Mouse (Mus musculus) forebrain, embryonic 15.5 days (tissue): Measurements from ENCODE around the gene Hmg20a. TPM values are rescaled to one million over a fixed set of nuclear protein-coding genes. Genes with fewer than 3 reads are reported as not detected.

Experiments
- ATAC-seq: fragments of 200-750 bp; cut with Nextera tagmentation; replicated peaks from 2 replicates; pipeline ENCODE4 v1.8.0; 2017; ENCODE audit warnings: mild to moderate bottlenecking, moderate TSS enrichment, moderate library complexity
- H3K27ac ChIP-seq: fragments of 300-500 bp; sonication (generic); replicated peaks from 2 replicates; pipeline ENCODE4 v1.5.1; 2015; ENCODE audit warnings: mild to moderate bottlenecking, inconsistent platforms
- H3K27me3 ChIP-seq: fragments of 300-500 bp; sonication (generic); 2 replicates; pipeline ENCODE4 v1.6.1; 2015; ENCODE audit warnings: inconsistent platforms
- H3K36me3 ChIP-seq: fragments of 300-500 bp; sonication (generic); 2 replicates; pipeline ENCODE4 v1.6.1; 2015; ENCODE audit warnings: mild to moderate bottlenecking, inconsistent platforms
- H3K4me1 ChIP-seq: fragments of 300-500 bp; sonication (generic); 2 replicates; pipeline ENCODE4 v1.6.1; 2015; ENCODE audit warnings: inconsistent platforms
- H3K4me2 ChIP-seq: fragments of 300-500 bp; sonication (generic); replicated peaks from 2 replicates; pipeline ENCODE4 v1.6.1; 2015; ENCODE audit warnings: mild to moderate bottlenecking, inconsistent platforms
- H3K4me3 ChIP-seq: fragments of 300-500 bp; sonication (generic); 2 replicates; pipeline ENCODE4 v1.5.1; 2015; ENCODE audit warnings: mild to moderate bottlenecking, inconsistent platforms
- H3K9ac ChIP-seq: fragments of 300-500 bp; sonication (generic); replicated peaks from 2 replicates; pipeline ENCODE4 v1.6.1; 2015; ENCODE audit warnings: mild to moderate bottlenecking, inconsistent platforms
- H3K9me3 ChIP-seq: fragments of 300-500 bp; sonication (generic); 2 replicates; pipeline ENCODE4 v1.6.1; 2016; ENCODE audit warnings: inconsistent platforms
- WGBS: fragments of 180-500 bp; shearing (Covaris S2); methylation state at CpG from one replicate; pipeline ENCODE4 v1.1.7; 2015; ENCODE audit warnings: mixed read lengths; 5-methylcytosine and 5-hydroxymethylcytosine counted together
- polyA plus RNA-seq: library from polyadenylated mRNA; unstranded; fragments of >200 nt; fragmentation: Nextera tagmentation; extraction: Ambion mirVana; gene quantifications from 2 replicates; pipeline ENCODE4 v1.2.1, GENCODE M21; 2015

Hmg20a gene
- polyA plus RNA-seq = 85.9 and 91.2 TPM in 2 replicates

GRCm38 (mm10) chr9:56417948-56418737 is at the start of gene Hmg20a, which contains the start of gene Peak1:
TSS of gene Hmg20a (plus strand) at chr9:56418609.
TSS of gene Peak1 (minus strand) at chr9:56418067.
- Histone ChIP-seq H3K27me3 (no peaks in the 10 kb centered on the region), H3K9ac (peak within 1 kb of the TSS; percentile 70), H3K27ac (peak within 1 kb of the TSS; percentile 96), H3K9me3 (no peaks in the 10 kb centered on the region), H3K4me2 (peak within 1 kb of the TSS; percentile 88), H3K4me1 (peaks cover 47% of the 10 kb centered on the region), H3K36me3 (no peaks in the 10 kb centered on the region), H3K4me3 (peak within 1 kb of the TSS; percentile 78)
- ATAC-seq = peak; percentile 95
- WGBS = under 1% methylated on average over 58 of the region's 59 CpGs

GRCm38 (mm10) chr9:56368814-56369213 is 49.6 kb upstream of the Hmg20a start:
- Histone ChIP-seq H3K4me1 (no peaks in the 10 kb centered on the region), H3K27ac (no peak overlapping the region), H3K9me3 (no peaks in the 10 kb centered on the region), H3K4me2 (no peak overlapping the region), H3K9ac (no peak overlapping the region), H3K27me3 (no peaks in the 10 kb centered on the region), H3K36me3 (no peaks in the 10 kb centered on the region), H3K4me3 (no peak overlapping the region)
- WGBS = 62% methylated on average over 3 of the region's 3 CpGs
- ATAC-seq = no peak

- H3K4me2 ChIP-seq = no peak overlapping the region
- no peaks in the 10 kb centered on the region for H3K4me1 ChIP-seq
- H3K9me3 ChIP-seq = no peaks in the 10 kb centered on the region
- no peak overlapping the region for H3K4me3 ChIP-seq
- no peak overlapping the region for H3K27ac ChIP-seq
- 53% methylated on average over 5 of the region's 5 CpGs for WGBS
- no peak overlapping the region for H3K9ac ChIP-seq
- H3K27me3 ChIP-seq = no peaks in the 10 kb centered on the region
- no peaks in the 10 kb centered on the region for H3K36me3 ChIP-seq
- no peak for ATAC-seq
Observed at GRCm38 (mm10) chr9:56370710-56371109, 47.7 kb upstream of the Hmg20a start.

GRCm38 (mm10) chr9:56374401-56374800 is 44.0 kb upstream of the Hmg20a start:
- no peaks in the 10 kb centered on the region for H3K9me3 ChIP-seq
- no peak for ATAC-seq
- H3K4me1 ChIP-seq = no peaks in the 10 kb centered on the region
- no peak overlapping the region for H3K4me2 ChIP-seq
- H3K4me3 ChIP-seq = no peak overlapping the region
- no peak overlapping the region for H3K27ac ChIP-seq
- H3K27me3 ChIP-seq = no peaks in the 10 kb centered on the region
- no peak overlapping the region for H3K9ac ChIP-seq
- 77% methylated on average over 4 of the region's 4 CpGs for WGBS
- no peaks in the 10 kb centered on the region for H3K36me3 ChIP-seq

- Histone ChIP-seq H3K4me1 (peaks cover 10% of the 10 kb centered on the region), H3K9me3 (no peaks in the 10 kb centered on the region), H3K36me3 (no peaks in the 10 kb centered on the region), H3K27me3 (no peaks in the 10 kb centered on the region), H3K9ac (no peak overlapping the region), H3K4me3 (no peak overlapping the region), H3K4me2 (no peak overlapping the region), H3K27ac (0 out of 2 replicates have a peak overlapping the region, but pooled peaks have one; percentile 11)
- ATAC-seq = peak; percentile 23; the same call in 1 of the 2 replicates
- WGBS = 26% methylated on average over 1 of the region's 1 CpGs
Observed at GRCm38 (mm10) chr9:56382786-56383185, 35.6 kb upstream of the Hmg20a start.

GRCm38 (mm10) chr9:56392857-56393256 is 25.6 kb upstream of the Hmg20a start:
- H3K4me2 ChIP-seq = no peak overlapping the region
- no peak overlapping the region for H3K4me3 ChIP-seq
- no peaks in the 10 kb centered on the region for H3K36me3 ChIP-seq
- no peak overlapping the region for H3K9ac ChIP-seq
- no peaks in the 10 kb centered on the region for H3K4me1 ChIP-seq
- WGBS = 82% methylated on average over 3 of the region's 3 CpGs
- no peaks in the 10 kb centered on the region for H3K9me3 ChIP-seq
- ATAC-seq = no peak
- H3K27me3 ChIP-seq = no peaks in the 10 kb centered on the region
- H3K27ac ChIP-seq = no peak overlapping the region

- H3K4me1 ChIP-seq = no peaks in the 10 kb centered on the region
- H3K27ac ChIP-seq = no peak overlapping the region
- no peak overlapping the region for H3K4me3 ChIP-seq
- ATAC-seq = no peak
- H3K9me3 ChIP-seq = no peaks in the 10 kb centered on the region
- H3K4me2 ChIP-seq = no peak overlapping the region
- H3K27me3 ChIP-seq = no peaks in the 10 kb centered on the region
- no peak overlapping the region for H3K9ac ChIP-seq
- 93% methylated on average over 1 of the region's 1 CpGs for WGBS
- no peaks in the 10 kb centered on the region for H3K36me3 ChIP-seq
Observed at GRCm38 (mm10) chr9:56396306-56396705, 22.1 kb upstream of the Hmg20a start.

- 69% methylated on average over 4 of the region's 4 CpGs for WGBS
- no peaks in the 10 kb centered on the region for H3K9me3 ChIP-seq
- ATAC-seq = no peak
Observed at GRCm38 (mm10) chr9:56404619-56405018, 13.8 kb upstream of the Hmg20a start.

GRCm38 (mm10) chr9:56409928-56410327 is 8.5 kb upstream of the Hmg20a start:
- Histone ChIP-seq H3K9me3 (no peaks in the 10 kb centered on the region), H3K27me3 (no peaks in the 10 kb centered on the region), H3K4me1 (no peaks in the 10 kb centered on the region), H3K36me3 (no peaks in the 10 kb centered on the region), H3K9ac (no peak overlapping the region), H3K4me3 (no peak overlapping the region), H3K4me2 (no peak overlapping the region), H3K27ac (no peak overlapping the region)
- ATAC-seq = no peak
- WGBS = 93% methylated on average over 2 of the region's 2 CpGs

More at GRCm38 (mm10) chr9:56404619-56405018, 13.8 kb upstream of the Hmg20a start:
- Histone ChIP-seq H3K9ac (no peak overlapping the region), H3K36me3 (no peaks in the 10 kb centered on the region), H3K27me3 (no peaks in the 10 kb centered on the region), H3K4me1 (no peaks in the 10 kb centered on the region), H3K27ac (no peak overlapping the region), H3K4me2 (no peak overlapping the region), H3K4me3 (no peak overlapping the region)

GRCm38 (mm10) chr9:56412716-56413115 is 5.7 kb upstream of the Hmg20a start:
- H3K27ac ChIP-seq = no peak overlapping the region
- H3K4me1 ChIP-seq = peaks cover 14% of the 10 kb centered on the region
- H3K27me3 ChIP-seq = no peaks in the 10 kb centered on the region
- WGBS = 81% methylated on average over 1 of the region's 1 CpGs
- H3K9ac ChIP-seq = no peak overlapping the region
- H3K36me3 ChIP-seq = no peaks in the 10 kb centered on the region
- H3K9me3 ChIP-seq = no peaks in the 10 kb centered on the region
- H3K4me2 ChIP-seq = no peak overlapping the region
- ATAC-seq = no peak
- H3K4me3 ChIP-seq = no peak overlapping the region

- no peak overlapping the region for H3K27ac ChIP-seq
- no peaks in the 10 kb centered on the region for H3K36me3 ChIP-seq
- H3K9me3 ChIP-seq = no peaks in the 10 kb centered on the region
- no peak for ATAC-seq
- no peak overlapping the region for H3K4me2 ChIP-seq
- H3K9ac ChIP-seq = no peak overlapping the region
- H3K4me1 ChIP-seq = peaks cover 15% of the 10 kb centered on the region
- H3K4me3 ChIP-seq = no peak overlapping the region
- no peaks in the 10 kb centered on the region for H3K27me3 ChIP-seq
Observed at GRCm38 (mm10) chr9:56414322-56414721, 4.1 kb upstream of the Hmg20a start.

- Histone ChIP-seq H3K27me3 (no peaks in the 10 kb centered on the region), H3K27ac (no peak overlapping the region), H3K4me2 (no peak overlapping the region), H3K9ac (no peak overlapping the region), H3K9me3 (no peaks in the 10 kb centered on the region), H3K4me1 (peaks cover 25% of the 10 kb centered on the region), H3K36me3 (no peaks in the 10 kb centered on the region), H3K4me3 (no peak overlapping the region)
- no peak for ATAC-seq
- WGBS = 67% methylated on average over 1 of the region's 1 CpGs
Observed at GRCm38 (mm10) chr9:56415393-56415792, 3.0 kb upstream of the Hmg20a start.
